Mouse (Mus musculus): Measurements from ENCODE around the gene Olfr702.

Olfr702 gene

GRCm38 (mm10) chr7:106833793-106834192 is at the start of gene Olfr702:
Gene Olfr702 (minus strand): TSS chr7:106833893.
- no peak for DNase-seq (ENCODE audit: low spot score)

GRCm38 (mm10) chr7:106876791-106877190 is 43.1 kb upstream of the Olfr702 start, which contains the start of gene Olfr705:
Gene Olfr705 (minus strand): TSS chr7:106876891.
- no peak for DNase-seq (ENCODE audit: low spot score)

- DNase-seq (ENCODE audit: low spot score) = no peak
Observed at GRCm38 (mm10) chr7:106862885-106863284, 29.2 kb upstream of the Olfr702 start, which contains the start of gene Olfr704. Gene Olfr704 (plus strand): TSS chr7:106863185.

GRCm38 (mm10) chr7:106843060-106843459 is 9.4 kb upstream of the Olfr702 start, which contains the start of gene Olfr703:
Gene Olfr703 (plus strand): TSS chr7:106843360.
- DNase-seq (ENCODE audit: low spot score) = no peak

- no peak for DNase-seq (ENCODE audit: low spot score)
Observed at GRCm38 (mm10) chr7:106818414-106818813, 15.3 kb downstream of the Olfr702 start.

- no peak for DNase-seq (ENCODE audit: low spot score)
Observed at GRCm38 (mm10) chr7:106815775-106816174, 17.9 kb downstream of the Olfr702 start.

- no peak for DNase-seq (ENCODE audit: low spot score)
Observed at GRCm38 (mm10) chr7:106813829-106814228, 19.9 kb downstream of the Olfr702 start, which contains the start of gene Olfr701. Gene Olfr701 (plus strand): TSS chr7:106814129.

- no peak for DNase-seq (ENCODE audit: low spot score)
Observed at GRCm38 (mm10) chr7:106808734-106809133, 25.0 kb downstream of the Olfr702 start, which contains the start of gene Olfr700. Gene Olfr700 (minus strand): TSS chr7:106808834.

- DNase-seq (ENCODE audit: low spot score) = no peak
Observed at GRCm38 (mm10) chr7:106793098-106793497, 40.6 kb downstream of the Olfr702 start, which contains the start of gene Olfr699. Gene Olfr699 (minus strand): TSS chr7:106793198.

- DNase-seq (ENCODE audit: low spot score) = no peak
Observed at GRCm38 (mm10) chr7:106788330-106788729, 45.4 kb downstream of the Olfr702 start.

Data from urinary bladder, postnatal 14 days (tissue).